ENCODE assay signal across 26 mouse cellular contexts in the genomic region with DNA sequence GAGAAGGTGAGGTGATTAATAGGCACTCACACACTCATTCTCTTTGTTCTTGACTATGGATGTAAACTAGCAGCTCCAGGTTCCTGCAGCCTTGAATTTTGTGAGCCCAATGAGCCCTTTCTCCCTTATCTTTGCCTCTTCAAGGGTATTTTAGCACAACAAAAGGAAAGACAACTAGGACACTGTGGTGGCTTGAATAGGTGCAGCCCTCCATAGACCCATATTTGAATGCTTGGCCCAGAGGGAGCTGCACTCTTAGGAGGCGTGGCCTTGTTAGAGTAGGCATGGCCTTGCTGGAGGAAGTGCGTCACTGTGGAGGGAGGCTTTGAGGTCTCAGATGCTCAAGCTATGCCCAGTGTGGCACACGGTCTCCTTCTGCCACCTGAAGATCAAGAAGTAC.
"Had no signal": no experiment of that assay in that cellular context is flagged by ENCODE, and none has a peak within 500 bp of the region (broad histone marks: within the 10 kb centered on the region; RNA-seq: fewer than 3 reads in every experiment).

No protein-coding gene starts in this region.

- H3K4me3 ChIP-seq: gastrocnemius, adult 2 months; heart, embryonic 10.5 days; heart, embryonic 12.5 days; hindbrain, embryonic 10.5 days; hindbrain, embryonic 12.5 days; intestine, embryonic 15.5 days; layer of hippocampus, adult 2 months; left cerebral cortex, adult 2 months; limb, embryonic 10.5 days; limb, embryonic 12.5 days; liver, embryonic 13.5 days had no signal

- DNase-seq: gastrocnemius, adult 2 months; gastrocnemius, postnatal 10 days; gastrocnemius, postnatal 36 days; heart, postnatal 10 days; heart, postnatal 4 days; kidney, adult 18-20 months; kidney, adult 8-10 months; kidney, postnatal 10 days; kidney, postnatal 25 days; kidney, postnatal 4 days; liver; liver, embryonic 13.5 days had no signal

- H3K9me3 ChIP-seq: intestine, embryonic 15.5 days; limb, embryonic 10.5 days; liver, embryonic 13.5 days had no signal

- H3K27ac ChIP-seq: gastrocnemius, adult 2 months; heart, embryonic 10.5 days; hindbrain, embryonic 10.5 days; hindbrain, embryonic 12.5 days; hindbrain, embryonic 14.5 days; intestine, embryonic 15.5 days; layer of hippocampus, adult 2 months; left cerebral cortex, adult 2 months; limb, embryonic 10.5 days; limb, embryonic 12.5 days; liver, embryonic 13.5 days had no signal

- H3K4me1 ChIP-seq: heart, embryonic 10.5 days; heart, embryonic 12.5 days; hindbrain, embryonic 10.5 days; hindbrain, embryonic 12.5 days; intestine, embryonic 15.5 days; limb, embryonic 10.5 days; limb, embryonic 12.5 days; liver, embryonic 13.5 days had no signal

- H3K4me2 ChIP-seq: heart, embryonic 12.5 days; hindbrain, embryonic 12.5 days; hindbrain, embryonic 14.5 days; intestine, embryonic 15.5 days; limb, embryonic 12.5 days; liver, embryonic 11.5 days; liver, embryonic 13.5 days had no signal

- H3K36me3 ChIP-seq: heart, embryonic 10.5 days; heart, embryonic 12.5 days; hindbrain, embryonic 10.5 days; hindbrain, embryonic 12.5 days; intestine, embryonic 15.5 days; limb, embryonic 10.5 days; limb, embryonic 12.5 days; liver, embryonic 13.5 days had no signal

- H3K27me3 ChIP-seq: heart, embryonic 12.5 days; hindbrain, embryonic 12.5 days; intestine, embryonic 15.5 days; limb, embryonic 12.5 days; liver, embryonic 13.5 days had no signal

- ATAC-seq: hindbrain, embryonic 16.5 days; inflammation-experienced regulatory T-cells, adult 6 months; intestine, embryonic 15.5 days; intestine, postnatal 0 days had no signal

- H3K9ac ChIP-seq: heart, embryonic 12.5 days; hindbrain, embryonic 12.5 days; hindbrain, embryonic 14.5 days; intestine, embryonic 15.5 days; limb, embryonic 12.5 days; liver, embryonic 13.5 days had no signal
